Mouse (Mus musculus): ENCODE results near the gene Acsl5.

GRCm38 (mm10) chr19:55207746-55208538 lies 43.8 kb upstream of the Acsl5 start:
- no peak for TF ChIP-seq CTCF (IDR thresholded peaks at IDR 0.05; ENCODE audit: control insufficient read depth, insufficient read depth, low read length)
- TF ChIP-seq POLR2A (IDR thresholded peaks at IDR 0.05; ENCODE audit: borderline replicate concordance, control insufficient read depth, low read depth, low read length), result no peak

All from bone marrow, adult 2 months (tissue).